Mouse (Mus musculus): ENCODE results near the gene Arhgap24. TPM values are rescaled to one million over a fixed set of nuclear protein-coding genes. Genes with fewer than 3 reads are reported as not detected.
A peak's percentile ranks its signal among the peaks of the same experiment; 100 is the strongest.

Arhgap24 gene
- polyA plus RNA-seq, 1 experiment from 2014 or later = 6.1 TPM

DNA sequence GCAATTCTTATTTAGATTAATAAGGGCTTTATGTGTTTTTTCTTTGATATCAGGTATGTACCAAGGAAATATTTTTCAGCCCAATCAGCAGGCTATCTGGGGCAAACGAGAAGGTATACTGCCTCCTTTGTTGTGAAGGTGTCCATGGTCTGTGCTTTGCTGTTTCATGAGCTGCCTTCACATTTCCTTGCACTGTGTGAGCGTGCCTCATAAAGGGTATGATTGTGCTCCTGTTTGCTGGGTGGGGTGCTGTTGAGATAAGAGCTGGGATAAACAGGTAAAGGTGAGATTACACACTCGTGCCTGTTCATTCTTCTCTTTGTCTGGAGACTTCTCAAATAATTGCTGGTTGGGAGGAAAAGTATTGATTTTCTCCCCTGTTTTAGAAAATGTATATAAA is 320.3 kb downstream of the Arhgap24 start:
- Histone ChIP-seq H3K27ac (no peak overlapping the region), H3K36me3 (no peaks in the 10 kb centered on the region), H3K4me3 (no peak overlapping the region), H3K27me3 (replicated peaks) (no peaks in the 10 kb centered on the region), H3K4me2 (replicated peaks) (no peak overlapping the region), H3K9me3 (no peaks in the 10 kb centered on the region), H3K4me1 (no peaks in the 10 kb centered on the region), H3K9ac (no peak overlapping the region)
- WGBS = 87% methylated on average over 3 of the region's 3 CpGs
- ATAC-seq (ENCODE audit: low FRiP score, low read depth) = no peak

GRCm38 (mm10) chr5:102802833-102803232 is 321.6 kb downstream of the Arhgap24 start:
- H3K27ac ChIP-seq = no peak overlapping the region
- no peak overlapping the region for H3K4me3 ChIP-seq
- ATAC-seq (ENCODE audit: low FRiP score, low read depth) = no peak
- no peak overlapping the region for H3K9ac ChIP-seq
- no peaks in the 10 kb centered on the region for H3K36me3 ChIP-seq
- WGBS = 83% methylated on average over 6 of the region's 6 CpGs
- H3K27me3 ChIP-seq (replicated peaks) = no peaks in the 10 kb centered on the region
- no peak overlapping the region for H3K4me2 ChIP-seq (replicated peaks)
- no peaks in the 10 kb centered on the region for H3K9me3 ChIP-seq
- no peaks in the 10 kb centered on the region for H3K4me1 ChIP-seq

DNA sequence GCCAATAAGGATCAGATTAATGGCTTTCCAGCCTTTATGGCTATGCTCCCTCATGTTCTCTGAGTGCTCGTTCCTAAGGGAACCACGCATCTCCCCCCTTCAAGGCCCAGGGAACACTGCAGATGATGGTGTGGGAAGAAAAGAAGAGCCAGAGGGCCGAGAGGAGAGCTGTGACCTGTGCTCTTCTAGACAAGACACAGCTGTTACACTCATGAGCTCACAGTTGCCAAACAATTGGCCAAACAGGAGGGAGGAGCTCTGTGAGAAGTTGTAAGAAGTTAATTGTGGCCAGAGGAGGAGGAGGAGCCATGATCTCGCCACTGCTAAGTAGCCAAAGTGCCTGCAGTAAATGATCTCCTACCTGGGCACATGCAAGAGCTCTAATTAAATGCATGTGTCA is 322.5 kb downstream of the Arhgap24 start:
- H3K9ac ChIP-seq = no peak overlapping the region
- no peak for ATAC-seq (ENCODE audit: low FRiP score, low read depth)
- 18% methylated on average over 4 of the region's 4 CpGs for WGBS
- H3K4me3 ChIP-seq = no peak overlapping the region
- H3K27ac ChIP-seq = no peak overlapping the region
- H3K9me3 ChIP-seq = no peaks in the 10 kb centered on the region
- no peak overlapping the region for H3K4me2 ChIP-seq (replicated peaks)
- H3K27me3 ChIP-seq (replicated peaks) = no peaks in the 10 kb centered on the region
- H3K4me1 ChIP-seq = no peaks in the 10 kb centered on the region
- no peaks in the 10 kb centered on the region for H3K36me3 ChIP-seq

DNA sequence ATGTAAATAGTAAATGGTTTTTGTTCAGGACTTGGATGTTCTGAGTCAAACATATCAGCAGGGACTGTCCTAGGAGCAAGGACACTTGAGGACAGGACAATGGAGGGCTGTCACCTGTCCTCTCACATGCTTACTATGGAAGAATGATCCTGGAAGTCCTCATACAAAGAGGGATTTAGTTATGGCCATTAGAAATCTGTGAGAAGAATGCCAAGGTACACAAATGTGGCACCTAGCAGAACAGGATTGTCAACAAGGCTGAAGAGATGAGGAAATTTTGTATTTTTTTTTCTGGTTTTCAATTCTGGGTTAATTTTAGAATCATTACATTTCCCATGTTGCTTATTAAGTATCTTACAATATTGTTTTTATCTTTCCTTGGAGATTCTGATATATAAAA is 326.3 kb downstream of the Arhgap24 start:
- Histone ChIP-seq H3K36me3 (no peaks in the 10 kb centered on the region), H3K4me1 (no peaks in the 10 kb centered on the region), H3K27ac (no peak overlapping the region), H3K4me2 (replicated peaks) (no peak overlapping the region), H3K27me3 (replicated peaks) (no peaks in the 10 kb centered on the region), H3K4me3 (no peak overlapping the region), H3K9me3 (no peaks in the 10 kb centered on the region), H3K9ac (no peak overlapping the region)
- ATAC-seq (ENCODE audit: low FRiP score, low read depth) = no peak

DNA sequence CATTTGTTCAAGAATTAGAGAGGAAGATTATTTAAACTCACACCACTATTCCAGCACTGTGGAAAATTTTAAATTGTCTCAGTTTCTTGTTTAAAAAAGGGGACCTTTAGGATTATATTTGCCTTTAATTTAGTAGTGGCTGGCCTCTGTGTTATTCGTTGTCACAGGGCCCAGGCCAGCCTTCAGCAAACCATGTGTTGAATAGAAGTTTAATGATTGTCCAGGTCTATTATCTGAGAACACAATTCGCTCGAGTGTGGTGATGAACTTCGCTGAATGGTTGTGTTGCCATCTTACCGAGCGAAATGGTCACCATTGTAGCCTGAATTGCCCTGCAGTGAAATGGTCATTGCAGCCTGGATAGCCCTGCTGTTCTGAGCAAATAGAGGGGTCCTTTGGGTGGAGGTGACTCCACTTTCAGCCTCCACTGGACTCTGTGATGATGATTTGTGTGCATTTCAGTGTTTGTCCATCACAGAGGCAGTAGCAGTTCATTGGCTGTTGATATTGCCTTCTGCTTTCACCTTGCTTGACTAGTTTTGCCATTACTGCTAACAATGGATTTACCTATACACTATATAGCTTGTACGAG is 329.3 kb downstream of the Arhgap24 start:
- 15% methylated on average over 7 of the region's 7 CpGs for WGBS
- Histone ChIP-seq H3K27ac (no peak overlapping the region), H3K27me3 (replicated peaks) (no peaks in the 10 kb centered on the region), H3K9ac (no peak overlapping the region), H3K4me2 (replicated peaks) (no peak overlapping the region), H3K4me3 (no peak overlapping the region), H3K9me3 (no peaks in the 10 kb centered on the region), H3K36me3 (no peaks in the 10 kb centered on the region), H3K4me1 (no peaks in the 10 kb centered on the region)
- ATAC-seq (ENCODE audit: low FRiP score, low read depth) = no peak

- Histone ChIP-seq H3K4me3 (no peak overlapping the region), H3K9me3 (no peaks in the 10 kb centered on the region), H3K4me1 (no peaks in the 10 kb centered on the region), H3K9ac (no peak overlapping the region), H3K27ac (no peak overlapping the region), H3K4me2 (replicated peaks) (peak overlapping the region; percentile 22; the same call in 1 of the 2 replicates), H3K27me3 (replicated peaks) (no peaks in the 10 kb centered on the region), H3K36me3 (no peaks in the 10 kb centered on the region)
- 15% methylated on average over 3 of the region's 3 CpGs for WGBS
- ATAC-seq (ENCODE audit: low FRiP score, low read depth) = no peak
Observed at GRCm38 (mm10) chr5:102813271-102813670, 332.1 kb downstream of the Arhgap24 start.

- WGBS = 69% methylated on average over 7 of the region's 7 CpGs
- Histone ChIP-seq H3K4me2 (replicated peaks) (no peak overlapping the region), H3K27me3 (replicated peaks) (no peaks in the 10 kb centered on the region), H3K36me3 (no peaks in the 10 kb centered on the region), H3K4me1 (no peaks in the 10 kb centered on the region), H3K9ac (no peak overlapping the region), H3K9me3 (no peaks in the 10 kb centered on the region), H3K27ac (no peak overlapping the region), H3K4me3 (no peak overlapping the region)
- no peak for ATAC-seq (ENCODE audit: low FRiP score, low read depth)
Observed at GRCm38 (mm10) chr5:102817641-102818040, 336.4 kb downstream of the Arhgap24 start.

DNA sequence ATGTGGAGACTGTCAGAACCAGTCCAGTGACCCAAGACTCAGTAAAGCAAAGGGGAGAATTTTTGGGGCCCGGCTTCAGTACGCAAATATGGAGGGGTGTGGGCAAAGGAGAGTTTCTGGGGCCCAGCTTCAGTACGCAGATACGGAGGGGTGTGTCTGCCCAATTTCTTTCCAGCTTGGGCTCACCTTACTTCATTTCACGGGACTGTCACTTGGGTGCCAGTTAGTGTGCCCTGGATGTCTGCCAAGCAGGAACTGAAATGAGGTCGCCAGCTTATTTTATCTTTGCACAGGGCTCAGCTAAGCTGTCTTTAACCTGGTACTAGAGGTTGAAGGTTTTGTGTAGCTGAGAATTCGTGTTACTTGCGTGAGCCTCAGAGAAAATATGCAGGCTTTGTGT is 344.3 kb downstream of the Arhgap24 start:
- 89% methylated on average over 8 of the region's 8 CpGs for WGBS
- no peaks in the 10 kb centered on the region for H3K4me1 ChIP-seq
- no peak overlapping the region for H3K4me2 ChIP-seq (replicated peaks)
- no peak overlapping the region for H3K4me3 ChIP-seq
- no peak overlapping the region for H3K27ac ChIP-seq
- H3K9me3 ChIP-seq = no peaks in the 10 kb centered on the region
- no peaks in the 10 kb centered on the region for H3K27me3 ChIP-seq (replicated peaks)
- H3K9ac ChIP-seq = no peak overlapping the region
- no peak for ATAC-seq (ENCODE audit: low FRiP score, low read depth)
- no peaks in the 10 kb centered on the region for H3K36me3 ChIP-seq

DNA sequence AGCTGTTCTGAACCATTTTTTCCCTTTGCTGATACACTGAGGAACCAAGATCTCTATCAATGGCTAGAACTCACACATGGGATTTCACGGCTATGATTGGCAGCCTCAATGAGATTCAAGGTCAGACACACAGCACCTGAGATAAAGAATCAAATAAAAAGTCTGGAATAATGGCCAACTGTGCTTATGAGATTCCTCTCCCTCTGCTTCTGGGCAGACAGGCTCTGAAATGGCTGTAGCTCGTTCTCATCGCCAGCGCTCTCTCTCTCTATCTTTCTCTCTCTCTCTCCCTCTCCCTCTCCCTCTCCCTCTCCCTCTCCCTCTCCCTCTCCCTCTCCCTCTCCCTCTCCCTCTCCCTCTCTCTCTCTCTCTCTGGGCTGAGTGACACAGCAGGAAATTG is 357.9 kb downstream of the Arhgap24 start:
- Histone ChIP-seq H3K27ac (no peak overlapping the region), H3K4me3 (no peak overlapping the region), H3K36me3 (no peaks in the 10 kb centered on the region), H3K4me2 (replicated peaks) (no peak overlapping the region), H3K4me1 (no peaks in the 10 kb centered on the region), H3K9ac (no peak overlapping the region), H3K9me3 (no peaks in the 10 kb centered on the region), H3K27me3 (replicated peaks) (no peaks in the 10 kb centered on the region)
- ATAC-seq (ENCODE audit: low FRiP score, low read depth) = no peak
- 57% methylated on average over 4 of the region's 4 CpGs for WGBS

GRCm38 (mm10) chr5:102843934-102844709 is 362.9 kb downstream of the Arhgap24 start:
- Histone ChIP-seq H3K9me3 (no peaks in the 10 kb centered on the region), H3K4me2 (replicated peaks) (peak overlapping the region; percentile 74; the same call in 1 of the 2 replicates), H3K9ac (no peak overlapping the region), H3K4me1 (peaks cover 14% of the 10 kb centered on the region), H3K4me3 (no peak overlapping the region), H3K27ac (no peak overlapping the region), H3K36me3 (no peaks in the 10 kb centered on the region), H3K27me3 (replicated peaks) (no peaks in the 10 kb centered on the region)
- 21% methylated on average over 5 of the region's 5 CpGs for WGBS
- no peak for ATAC-seq (ENCODE audit: low FRiP score, low read depth)

GRCm38 (mm10) chr5:102844731-102845598 is 363.8 kb downstream of the Arhgap24 start:
- no peaks in the 10 kb centered on the region for H3K36me3 ChIP-seq
- under 1% methylated on average over 21 of the region's 21 CpGs for whole genome bisulfite sequencing
- peak; percentile 94 for ATAC-seq (ENCODE audit: low FRiP score, low read depth)

DNA sequence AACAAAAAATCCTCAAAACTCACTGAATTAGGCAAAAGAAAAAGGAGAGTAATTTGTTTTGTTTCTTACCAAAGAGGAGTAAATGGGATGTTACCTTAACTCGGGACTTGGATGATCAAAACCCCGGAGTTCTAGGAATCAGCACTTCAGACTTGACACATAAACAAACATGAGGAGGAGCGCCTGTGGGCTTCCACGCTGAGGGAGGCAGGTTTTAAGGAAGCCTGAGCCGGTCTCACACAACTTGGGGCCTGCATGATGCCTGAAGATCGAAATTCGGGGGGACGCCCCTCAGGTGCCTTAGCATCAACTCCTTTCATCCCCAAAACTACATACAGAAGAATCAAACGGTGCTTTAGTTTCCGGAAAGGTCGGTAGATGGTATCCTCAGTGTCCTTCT is 364.6 kb downstream of the Arhgap24 start:
- Histone ChIP-seq H3K27ac (no peak overlapping the region), H3K4me3 (peak overlapping the region; percentile 38; the same call in 1 of the 2 replicates), H3K9ac (0 out of 2 replicates have a peak overlapping the region, but pooled peaks have one; percentile 53), H3K9me3 (no peaks in the 10 kb centered on the region), H3K4me2 (replicated peaks) (peak overlapping the region; percentile 74), H3K36me3 (no peaks in the 10 kb centered on the region), H3K27me3 (replicated peaks) (no peaks in the 10 kb centered on the region), H3K4me1 (peaks cover 14% of the 10 kb centered on the region)
- WGBS = 12% methylated on average over 11 of the region's 11 CpGs
- no peak for ATAC-seq (ENCODE audit: low FRiP score, low read depth)

More at GRCm38 (mm10) chr5:102844731-102845598, 363.8 kb downstream of the Arhgap24 start:
- peak overlapping the region; percentile 38 for H3K4me3 ChIP-seq
- H3K4me1 ChIP-seq = peaks cover 14% of the 10 kb centered on the region
- H3K9ac ChIP-seq = peak overlapping the region; percentile 53
- H3K27ac ChIP-seq = peak overlapping the region; percentile 70; the same call in 1 of the 2 replicates
- H3K27me3 ChIP-seq (replicated peaks) = no peaks in the 10 kb centered on the region
- no peaks in the 10 kb centered on the region for H3K9me3 ChIP-seq
- peak overlapping the region; percentile 74 for H3K4me2 ChIP-seq (replicated peaks)

Measured in neural tube, embryonic 12.5 days (tissue).